Mouse (Mus musculus): ENCODE measurements around the gene Mis12. TPM values are rescaled to one million over a fixed set of nuclear protein-coding genes. Genes with fewer than 3 reads are reported as not detected.
A peak's percentile ranks its signal among the peaks of the same experiment; 100 is the strongest.

Gene Mis12
- total RNA-seq, 2 experiments from 2014 or later, result 12.9 to 15.7 TPM

GRCm38 (mm10) chr11:71012743-71013142 lies 6.7 kb upstream of the Mis12 start:
- no peak for DNase-seq (ENCODE audit: extremely low spot score in 1 of 2, low spot score in 1 of 2)

GRCm38 (mm10) chr11:71017051-71017450 lies 2.4 kb upstream of the Mis12 start:
- no peak for DNase-seq (ENCODE audit: extremely low spot score in 1 of 2, low spot score in 1 of 2)

- no peak for DNase-seq (ENCODE audit: extremely low spot score in 1 of 2, low spot score in 1 of 2)
These were observed 803 bp upstream of the Mis12 start for GRCm38 (mm10) chr11:71018416-71019200.

- no peak for DNase-seq (ENCODE audit: extremely low spot score in 1 of 2, low spot score in 1 of 2)
These were observed 8.9 kb downstream of the Mis12 start for GRCm38 (mm10) chr11:71028280-71028679.

- no peak for DNase-seq (ENCODE audit: extremely low spot score in 1 of 2, low spot score in 1 of 2)
These were observed 10.2 kb downstream of the Mis12 start for GRCm38 (mm10) chr11:71029403-71030118.

GRCm38 (mm10) chr11:71032070-71032469 lies 12.7 kb downstream of the Mis12 start:
- no peak for DNase-seq (ENCODE audit: extremely low spot score in 1 of 2, low spot score in 1 of 2)

- peak; percentile 16 to 34 for DNase-seq (ENCODE audit: extremely low spot score in 1 of 2, low spot score in 1 of 2)
These were observed 13.2 kb downstream of the Mis12 start for GRCm38 (mm10) chr11:71032491-71033162.

GRCm38 (mm10) chr11:71033163-71033761 lies 13.9 kb downstream of the Mis12 start, which contains the start of gene 6330403K07Rik:
Gene 6330403K07Rik, minus strand, starts transcription at chr11:71033513.
- peak; percentile 30 to 58 for DNase-seq (ENCODE audit: extremely low spot score in 1 of 2, low spot score in 1 of 2)

- DNase-seq (ENCODE audit: extremely low spot score in 1 of 2, low spot score in 1 of 2), result no peak
These were observed 20.3 kb downstream of the Mis12 start for GRCm38 (mm10) chr11:71039526-71040298.

- DNase-seq (ENCODE audit: extremely low spot score in 1 of 2, low spot score in 1 of 2), result no peak
These were observed 33.1 kb downstream of the Mis12 start for GRCm38 (mm10) chr11:71052554-71052953.

GRCm38 (mm10) chr11:71076342-71076741 lies 56.9 kb downstream of the Mis12 start:
- no peak for DNase-seq (ENCODE audit: extremely low spot score in 1 of 2, low spot score in 1 of 2)

Other genes with a start within 250 kb of the Mis12 start
- not detected for gene Scimp, start 207.0 kb upstream of the Mis12 start, total RNA-seq (2021)
- 100 to 1,000 TPM; 113 to 118 TPM for gene Rabep1, start 174.8 kb upstream of the Mis12 start, total RNA-seq (2021)
- 10 to 100 TPM; 48.2 to 57.0 TPM for gene Nup88, start 49.6 kb upstream of the Mis12 start, total RNA-seq (2021)
- gene Rpain, start 49.4 kb upstream of the Mis12 start, total RNA-seq (2021), result 10 to 100 TPM; 36.7 to 41.2 TPM
- 100 to 1,000 TPM; 101 to 111 TPM for gene C1qbp, start 36.6 kb upstream of the Mis12 start, total RNA-seq (2021)
- 10 to 100 TPM; 54.2 to 56.4 TPM for gene Dhx33, start 15.2 kb upstream of the Mis12 start, total RNA-seq (2021)
- 10 to 100 TPM; 23.6 to 27.1 TPM for gene Derl2, start 230 bp downstream of the Mis12 start, total RNA-seq (2021)
- gene 6330403K07Rik, start 13.9 kb downstream of the Mis12 start, total RNA-seq (2021), result 100 to 1,000 TPM; 172 to 217 TPM
- under 1 TPM; 0.74 to 0.82 TPM for gene Nlrp1a, start 125.1 kb downstream of the Mis12 start, total RNA-seq (2021)
- under 1 TPM; 0.10 to 0.49 TPM for gene Nlrp1b, start 211.1 kb downstream of the Mis12 start, total RNA-seq (2021)

All from layer of hippocampus, postnatal 25 days (tissue).